Mouse (Mus musculus): ENCODE measurements around the gene Htatsf1. TPM values are rescaled to one million over a fixed set of nuclear protein-coding genes. Genes with fewer than 3 reads are reported as not detected.

Htatsf1 gene
- polyA plus RNA-seq (2015; fragmentation: Nextera tagmentation; extraction: Ambion mirVana), result 75.4 and 79.5 TPM in 2 replicates

DNA sequence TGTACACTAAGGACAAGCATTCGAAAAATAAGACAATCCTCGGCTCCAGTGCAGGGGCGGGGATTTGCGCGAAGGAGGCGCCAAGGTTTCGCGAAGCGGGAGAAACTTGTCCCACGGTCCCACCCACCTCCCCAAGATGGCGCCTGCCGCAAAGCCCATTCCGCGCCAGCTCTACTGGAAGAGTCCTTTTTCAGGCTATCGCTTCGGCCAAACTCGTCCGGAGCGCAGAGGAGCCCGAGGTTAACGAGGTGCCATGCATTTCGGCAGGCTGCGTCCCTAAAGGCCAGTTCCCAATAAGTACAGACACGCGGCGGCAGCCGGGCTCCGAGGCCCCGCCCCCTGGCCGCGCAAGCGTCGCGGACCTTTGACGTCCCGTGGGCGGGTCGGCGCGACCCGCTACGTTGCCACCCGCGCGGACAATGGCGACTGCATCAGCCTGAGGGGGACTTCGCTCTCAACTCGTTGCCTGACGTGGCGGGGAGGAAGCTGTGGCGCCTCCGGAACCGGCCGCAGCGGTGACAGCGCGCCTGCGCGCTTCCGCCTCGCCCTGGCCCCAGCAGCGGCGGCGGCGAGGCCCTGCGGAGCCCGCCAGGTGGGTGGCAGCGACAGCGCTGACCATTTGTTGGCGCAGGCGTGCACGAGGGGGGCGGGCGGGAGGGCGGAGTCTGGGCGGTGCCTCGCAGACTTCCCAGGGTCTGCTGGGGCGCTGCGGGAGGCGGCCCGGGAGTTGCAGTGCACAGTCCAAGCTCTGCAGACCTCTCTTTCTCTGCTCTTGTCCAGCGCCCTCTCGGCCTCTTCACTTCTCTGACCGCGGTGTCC lies at the start of gene Htatsf1:
Htatsf1 (plus strand) TSS at position 410 of the 819 bp plus-strand sequence.
- 23% methylated on average over 81 of the region's 85 CpGs for WGBS
- Histone ChIP-seq H3K36me3 (no peaks in the 10 kb centered on the region), H3K4me3 (peak within 1 kb of the TSS; percentile 55), H3K9ac (peak within 1 kb of the TSS; percentile 61), H3K27ac (peak within 1 kb of the TSS; percentile 96), H3K27me3 (no peaks in the 10 kb centered on the region), H3K4me1 (no peaks in the 10 kb centered on the region), H3K4me2 (peak within 1 kb of the TSS; percentile 41), H3K9me3 (no peaks in the 10 kb centered on the region)
- ATAC-seq (ENCODE audit: insufficient number of reproducible peaks, low FRiP score, low TSS enrichment, low read depth), result peak; percentile 94

DNA sequence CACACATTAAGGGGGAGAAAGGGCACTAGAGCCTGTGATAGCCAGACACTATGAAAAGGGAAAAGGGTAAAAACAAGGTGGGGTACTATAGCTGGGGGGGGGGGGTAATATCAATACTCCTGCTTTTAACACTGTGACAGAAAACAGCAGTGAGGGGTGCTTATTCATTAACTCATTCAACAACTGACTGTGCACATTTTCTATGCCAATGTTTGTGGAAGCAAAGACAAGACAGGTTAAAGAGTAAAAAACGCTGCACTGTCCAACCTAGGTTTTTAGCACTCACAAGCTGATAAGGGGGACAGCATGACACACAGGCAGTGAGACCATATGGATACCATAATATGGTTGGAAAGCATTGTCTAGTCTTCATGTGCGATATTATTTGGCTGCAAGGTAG lies 40.5 kb upstream of the Htatsf1 start:
- no peaks in the 10 kb centered on the region for H3K36me3 ChIP-seq
- H3K27me3 ChIP-seq, result no peaks in the 10 kb centered on the region
- H3K4me1 ChIP-seq, result no peaks in the 10 kb centered on the region
- ATAC-seq (ENCODE audit: insufficient number of reproducible peaks, low FRiP score, low TSS enrichment, low read depth), result no peak
- no peak overlapping the region for H3K9ac ChIP-seq
- no peak overlapping the region for H3K27ac ChIP-seq
- H3K4me3 ChIP-seq, result no peak overlapping the region
- WGBS, result 65% methylated on average over 2 of the region's 2 CpGs
- no peak overlapping the region for H3K4me2 ChIP-seq
- no peaks in the 10 kb centered on the region for H3K9me3 ChIP-seq

DNA sequence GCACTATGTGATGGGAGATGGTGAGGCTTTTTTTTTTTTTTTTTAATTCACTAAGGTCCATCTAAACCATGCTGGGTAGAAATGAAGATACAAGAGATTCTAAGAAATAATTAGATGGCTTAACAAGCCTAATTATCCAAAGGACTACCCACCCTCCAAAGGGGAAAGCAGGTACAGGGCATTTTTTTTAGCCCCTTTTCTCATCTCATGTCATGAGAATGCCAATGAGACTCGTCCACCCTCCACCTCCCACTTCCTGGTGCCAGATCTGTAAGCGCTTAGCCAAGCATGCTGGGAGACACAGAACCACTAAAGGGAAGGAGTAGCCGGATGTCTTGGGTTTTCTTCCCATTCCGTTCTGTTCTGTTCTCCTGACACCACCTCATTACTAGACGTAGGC lies 10.6 kb upstream of the Htatsf1 start, which contains the start of gene Brs3:
Brs3 (plus strand) TSS at position 301 of the 400 bp plus-strand sequence.
- H3K27me3 ChIP-seq, result no peaks in the 10 kb centered on the region
- no peak within 1 kb of the TSS for H3K27ac ChIP-seq
- WGBS, result 81% methylated on average over 5 of the region's 5 CpGs
- no peak for ATAC-seq (ENCODE audit: insufficient number of reproducible peaks, low FRiP score, low TSS enrichment, low read depth)
- H3K4me2 ChIP-seq, result no peak within 1 kb of the TSS
- no peaks in the 10 kb centered on the region for H3K9me3 ChIP-seq
- H3K9ac ChIP-seq, result no peak within 1 kb of the TSS
- no peaks in the 10 kb centered on the region for H3K4me1 ChIP-seq
- no peak within 1 kb of the TSS for H3K4me3 ChIP-seq
- no peaks in the 10 kb centered on the region for H3K36me3 ChIP-seq

DNA sequence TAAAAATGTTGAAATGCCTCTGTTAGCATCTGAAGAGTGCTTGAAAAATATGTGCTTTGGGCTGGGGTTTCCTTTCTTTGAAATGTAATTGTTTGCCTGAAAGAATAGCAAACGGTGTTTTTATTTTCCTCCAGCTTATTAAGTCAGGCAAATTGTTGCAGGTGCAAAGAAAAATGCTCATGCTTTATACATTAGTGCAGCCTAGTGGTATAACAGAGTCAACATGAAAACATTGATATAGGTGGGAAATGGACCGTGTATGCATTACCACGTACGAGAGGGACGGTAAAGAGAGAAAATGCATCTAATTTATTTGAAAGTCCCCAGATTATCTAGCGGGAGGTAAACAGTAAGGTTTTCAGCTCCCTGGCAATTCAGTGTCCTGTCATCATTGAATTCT lies 9.5 kb upstream of the Htatsf1 start:
- no peak overlapping the region for H3K27ac ChIP-seq
- WGBS, result 78% methylated on average over 6 of the region's 6 CpGs
- H3K36me3 ChIP-seq, result no peaks in the 10 kb centered on the region
- H3K27me3 ChIP-seq, result no peaks in the 10 kb centered on the region
- no peak for ATAC-seq (ENCODE audit: insufficient number of reproducible peaks, low FRiP score, low TSS enrichment, low read depth)
- H3K9me3 ChIP-seq, result no peaks in the 10 kb centered on the region
- H3K4me2 ChIP-seq, result no peak overlapping the region
- no peak overlapping the region for H3K9ac ChIP-seq
- H3K4me1 ChIP-seq, result no peaks in the 10 kb centered on the region
- H3K4me3 ChIP-seq, result no peak overlapping the region

DNA sequence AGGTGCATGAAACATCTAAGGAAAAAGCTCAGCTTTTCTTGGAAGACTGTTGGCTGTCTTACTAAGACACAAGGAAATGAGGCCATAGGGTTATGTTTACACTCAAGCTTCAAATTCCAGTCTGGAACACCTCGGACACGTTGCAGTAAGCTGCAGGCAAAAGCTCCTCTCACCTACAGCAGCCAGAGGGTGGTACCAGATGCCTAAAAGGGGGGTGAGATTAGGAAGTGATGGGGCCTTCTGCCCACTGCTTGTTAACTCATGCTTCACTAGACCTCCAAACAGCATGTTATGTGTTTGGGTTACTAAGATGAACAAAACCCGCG lies 572 bp upstream of the Htatsf1 start:
- no peaks in the 10 kb centered on the region for H3K27me3 ChIP-seq
- no peaks in the 10 kb centered on the region for H3K9me3 ChIP-seq
- peak; percentile 32 for ATAC-seq (ENCODE audit: insufficient number of reproducible peaks, low FRiP score, low TSS enrichment, low read depth)
- H3K4me1 ChIP-seq, result no peaks in the 10 kb centered on the region
- no peaks in the 10 kb centered on the region for H3K36me3 ChIP-seq
- 15% methylated on average over 4 of the region's 4 CpGs for WGBS
- peak overlapping the region; percentile 55 for H3K4me3 ChIP-seq
- peak overlapping the region; percentile 96 for H3K27ac ChIP-seq
- H3K4me2 ChIP-seq, result peak overlapping the region; percentile 41
- H3K9ac ChIP-seq, result no peak overlapping the region

DNA sequence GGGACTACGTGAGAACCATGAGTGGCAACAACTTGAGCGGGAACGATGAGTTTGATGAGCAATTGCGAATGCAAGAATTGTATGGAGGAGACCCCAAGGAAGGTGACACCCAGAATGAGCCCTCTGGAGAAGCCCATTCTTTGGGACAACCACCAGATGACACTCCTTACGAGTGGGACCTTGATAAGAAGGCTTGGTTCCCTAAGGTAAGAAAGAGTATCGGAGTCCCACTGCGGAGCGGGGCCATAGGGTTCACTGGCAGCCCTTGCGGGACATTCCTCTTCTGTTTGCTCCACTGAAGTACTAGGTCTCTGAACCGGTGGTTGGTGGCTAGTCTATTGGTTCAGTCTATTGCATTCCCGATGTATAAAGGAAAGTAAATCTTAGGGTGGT lies 606 bp downstream of the Htatsf1 start:
- H3K4me3 ChIP-seq, result peak overlapping the region; percentile 55
- no peaks in the 10 kb centered on the region for H3K36me3 ChIP-seq
- H3K9me3 ChIP-seq, result no peaks in the 10 kb centered on the region
- 16% methylated on average over 11 of the region's 11 CpGs for WGBS
- H3K27me3 ChIP-seq, result no peaks in the 10 kb centered on the region
- H3K4me2 ChIP-seq, result peak overlapping the region; percentile 41
- H3K9ac ChIP-seq, result peak overlapping the region; percentile 61
- peak overlapping the region; percentile 96; the same call in 1 of the 2 replicates for H3K27ac ChIP-seq
- ATAC-seq (ENCODE audit: insufficient number of reproducible peaks, low FRiP score, low TSS enrichment, low read depth), result no peak
- H3K4me1 ChIP-seq, result no peaks in the 10 kb centered on the region

DNA sequence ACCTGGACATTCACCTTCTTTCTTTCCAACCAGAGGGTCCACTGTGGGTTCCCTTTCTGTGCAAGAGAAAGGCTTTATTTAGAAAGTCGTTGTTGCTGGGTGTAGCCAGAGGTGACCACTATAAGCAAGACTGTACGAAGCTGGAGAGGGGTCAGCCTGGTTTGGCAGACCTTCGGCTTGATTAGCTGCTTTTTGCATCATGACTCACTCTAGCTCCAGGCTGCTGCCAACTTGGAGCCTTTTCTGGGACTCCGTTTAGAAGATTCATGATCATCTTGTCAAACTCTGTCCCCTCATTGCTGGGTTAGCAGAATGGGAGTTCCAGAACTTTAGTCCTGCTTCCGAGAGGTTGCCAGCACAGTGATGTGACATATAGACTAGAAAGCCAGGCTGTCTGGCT lies 28.1 kb downstream of the Htatsf1 start:
- 79% methylated on average over 5 of the region's 5 CpGs for WGBS
- H3K27ac ChIP-seq, result no peak overlapping the region
- no peaks in the 10 kb centered on the region for H3K4me1 ChIP-seq
- ATAC-seq (ENCODE audit: insufficient number of reproducible peaks, low FRiP score, low TSS enrichment, low read depth), result no peak
- H3K4me2 ChIP-seq, result no peak overlapping the region
- no peaks in the 10 kb centered on the region for H3K9me3 ChIP-seq
- no peaks in the 10 kb centered on the region for H3K27me3 ChIP-seq
- no peak overlapping the region for H3K4me3 ChIP-seq
- no peaks in the 10 kb centered on the region for H3K36me3 ChIP-seq
- H3K9ac ChIP-seq, result no peak overlapping the region

DNA sequence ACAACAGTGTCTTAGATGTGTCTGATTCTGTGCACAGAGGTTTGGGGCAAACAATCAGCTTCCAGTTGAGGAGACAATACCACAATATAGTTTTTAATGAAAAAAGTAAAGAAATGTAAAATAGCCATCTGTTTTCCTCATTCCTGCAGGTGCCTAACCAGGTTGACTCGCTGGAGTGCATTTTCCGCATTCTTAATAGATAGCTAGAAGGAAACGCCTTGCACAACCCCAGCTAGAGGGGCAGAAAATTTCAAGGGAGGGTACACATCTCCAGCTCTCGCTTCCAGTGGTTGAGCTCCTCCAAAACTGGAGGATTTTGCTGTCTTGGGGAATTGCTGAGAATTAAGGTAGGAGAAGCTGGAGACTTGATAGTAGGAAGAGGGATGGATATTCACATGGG lies 34.4 kb downstream of the Htatsf1 start, which contains the start of gene Vgll1:
Vgll1 (plus strand) TSS at position 301 of the 400 bp plus-strand sequence.
- Histone ChIP-seq H3K9ac (no peak within 1 kb of the TSS), H3K4me3 (no peak within 1 kb of the TSS), H3K27ac (no peak within 1 kb of the TSS), H3K9me3 (no peaks in the 10 kb centered on the region), H3K27me3 (no peaks in the 10 kb centered on the region), H3K36me3 (no peaks in the 10 kb centered on the region), H3K4me1 (no peaks in the 10 kb centered on the region), H3K4me2 (no peak within 1 kb of the TSS)
- 77% methylated on average over 4 of the region's 4 CpGs for WGBS
- ATAC-seq (ENCODE audit: insufficient number of reproducible peaks, low FRiP score, low TSS enrichment, low read depth), result no peak

DNA sequence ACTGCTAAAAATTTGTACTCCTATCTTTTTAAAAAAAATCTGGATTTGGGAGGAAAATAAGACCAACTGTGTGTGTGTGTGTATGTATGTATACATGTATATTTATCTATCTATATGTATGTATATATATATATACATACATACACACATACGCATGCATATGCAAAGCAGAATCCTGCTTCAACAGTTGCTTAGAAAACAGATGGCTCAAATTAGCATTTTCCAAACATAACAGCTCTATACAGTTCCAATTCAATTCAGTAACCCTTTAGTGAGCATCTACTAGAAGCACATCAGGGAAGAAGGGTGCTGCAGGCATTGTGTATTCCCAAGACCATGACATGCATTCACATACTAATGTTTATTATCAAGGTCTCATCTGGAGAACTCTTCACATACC lies 50.0 kb downstream of the Htatsf1 start:
- Histone ChIP-seq H3K4me1 (no peaks in the 10 kb centered on the region), H3K9me3 (no peaks in the 10 kb centered on the region), H3K27me3 (no peaks in the 10 kb centered on the region), H3K4me3 (no peak overlapping the region), H3K27ac (no peak overlapping the region), H3K9ac (no peak overlapping the region), H3K36me3 (no peaks in the 10 kb centered on the region), H3K4me2 (no peak overlapping the region)
- WGBS, result 76% methylated on average over 1 of the region's 1 CpGs
- no peak for ATAC-seq (ENCODE audit: insufficient number of reproducible peaks, low FRiP score, low TSS enrichment, low read depth)

DNA sequence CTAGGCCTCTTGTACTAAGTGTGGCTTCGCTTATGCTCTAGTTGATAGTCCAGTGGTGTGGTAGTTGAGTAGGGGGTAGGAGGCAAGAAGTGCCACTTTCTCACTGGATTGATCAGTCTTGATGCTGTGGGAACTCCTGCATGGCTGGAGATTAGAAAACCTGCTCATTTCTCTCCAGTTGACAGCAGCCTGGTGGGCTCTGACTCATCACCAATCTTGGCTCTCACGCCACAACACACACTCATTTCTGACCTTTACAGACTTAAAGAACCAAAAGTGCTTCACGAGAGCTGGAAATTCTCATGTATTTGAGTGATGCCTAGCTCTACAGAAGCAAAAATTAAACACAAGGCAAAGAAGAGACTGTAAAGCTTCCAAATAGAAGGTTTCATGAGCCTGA lies 53.6 kb downstream of the Htatsf1 start:
- Histone ChIP-seq H3K4me1 (no peaks in the 10 kb centered on the region), H3K4me2 (no peak overlapping the region), H3K27ac (no peak overlapping the region), H3K9me3 (no peaks in the 10 kb centered on the region), H3K4me3 (no peak overlapping the region), H3K9ac (no peak overlapping the region), H3K27me3 (no peaks in the 10 kb centered on the region), H3K36me3 (no peaks in the 10 kb centered on the region)
- ATAC-seq (ENCODE audit: insufficient number of reproducible peaks, low FRiP score, low TSS enrichment, low read depth), result no peak
- WGBS, result 84% methylated on average over 3 of the region's 3 CpGs

Measured in limb, embryonic 15.5 days (tissue).